Mouse (Mus musculus) induced T-regulatory cell, adult 2 months (primary cell): Measurements from ENCODE around the gene Pzp.

Experiments used
- DNase-seq: peaks from one replicate; pipeline ENCODE4 v3.0.0-alpha.2; 2012; ENCODE audit warnings: low read depth

Pzp gene

GRCm38 (mm10) chr6:128526601-128527000 lies at the start of gene Pzp:
Gene Pzp, minus strand, starts transcription at chr6:128526720.
- no peak for DNase-seq

GRCm38 (mm10) chr6:128566589-128566988 lies 40.1 kb upstream of the Pzp start:
- DNase-seq = no peak

- DNase-seq = no peak
Observed at GRCm38 (mm10) chr6:128554049-128554448, 27.5 kb upstream of the Pzp start.

GRCm38 (mm10) chr6:128549463-128550452 lies 23.2 kb upstream of the Pzp start:
- DNase-seq = no peak

GRCm38 (mm10) chr6:128548532-128548931 lies 22.0 kb upstream of the Pzp start:
- no peak for DNase-seq

- no peak for DNase-seq
Observed at GRCm38 (mm10) chr6:128545402-128545801, 18.9 kb upstream of the Pzp start.

GRCm38 (mm10) chr6:128543226-128543625 lies 16.7 kb upstream of the Pzp start:
- DNase-seq = no peak

- DNase-seq = no peak
Observed at GRCm38 (mm10) chr6:128535250-128535649, 8.7 kb upstream of the Pzp start.

GRCm38 (mm10) chr6:128533296-128533695 lies 6.8 kb upstream of the Pzp start:
- DNase-seq = no peak

GRCm38 (mm10) chr6:128532701-128533100 lies 6.2 kb upstream of the Pzp start:
- no peak for DNase-seq

GRCm38 (mm10) chr6:128528491-128528890 lies 2.0 kb upstream of the Pzp start:
- DNase-seq = no peak

GRCm38 (mm10) chr6:128527110-128527509 lies 590 bp upstream of the Pzp start:
- DNase-seq = no peak

GRCm38 (mm10) chr6:128525801-128526200 lies 719 bp downstream of the Pzp start:
- DNase-seq = no peak

GRCm38 (mm10) chr6:128523360-128523759 lies 3.2 kb downstream of the Pzp start:
- DNase-seq = no peak

GRCm38 (mm10) chr6:128519159-128519558 lies 7.4 kb downstream of the Pzp start:
- no peak for DNase-seq

- DNase-seq = no peak
Observed at GRCm38 (mm10) chr6:128505676-128506236, 20.8 kb downstream of the Pzp start.

- no peak for DNase-seq
Observed at GRCm38 (mm10) chr6:128504743-128505142, 21.8 kb downstream of the Pzp start.

GRCm38 (mm10) chr6:128495346-128495745 lies 31.2 kb downstream of the Pzp start:
- DNase-seq = no peak

- DNase-seq = no peak
Observed at GRCm38 (mm10) chr6:128494646-128495331, 31.7 kb downstream of the Pzp start.

GRCm38 (mm10) chr6:128491916-128492315 lies 34.6 kb downstream of the Pzp start:
- no peak for DNase-seq

- DNase-seq = no peak
Observed at GRCm38 (mm10) chr6:128490141-128490540, 36.4 kb downstream of the Pzp start.

GRCm38 (mm10) chr6:128487736-128488135 lies 38.8 kb downstream of the Pzp start:
- DNase-seq = no peak
